Mouse (Mus musculus): ENCODE measurements around the gene Podn. TPM values are rescaled to one million over a fixed set of nuclear protein-coding genes. Genes with fewer than 3 reads are reported as not detected.

The Podn gene
- total RNA-seq, 2 experiments from 2014 or later: 8.7 to 10.4 TPM

GRCm38 (mm10) chr4:108017839-108018238, 78.4 kb downstream of the Podn start:
- no peak overlapping the region for H3K4me3 ChIP-seq
- DNase-seq (ENCODE audit: extremely low spot score in 1 of 2, low spot score in 2 of 2): no peak
- TF ChIP-seq CTCF (IDR thresholded peaks at IDR 0.05): no peak
- intact Hi-C loops (cut with DNase I): loop anchor here (5.0 kb wide), 1 partner anchor 81 kb away; no protein-coding TSS in a partner anchor
- no peak overlapping the region for H3K27ac ChIP-seq

GRCm38 (mm10) chr4:108016321-108016720, 79.9 kb downstream of the Podn start:
- DNase-seq (ENCODE audit: extremely low spot score in 1 of 2, low spot score in 2 of 2): no peak
- H3K4me3 ChIP-seq: no peak overlapping the region
- intact Hi-C loops (cut with DNase I): loop anchor here (5.0 kb wide), 1 partner anchor 79 kb away; no protein-coding TSS in a partner anchor
- TF ChIP-seq CTCF (IDR thresholded peaks at IDR 0.05): no peak
- H3K27ac ChIP-seq: no peak overlapping the region

- TF ChIP-seq CTCF (IDR thresholded peaks at IDR 0.05): peak; percentile 18
- Histone ChIP-seq H3K4me3 (no peak overlapping the region), H3K27ac (no peak overlapping the region)
- no peak for DNase-seq (ENCODE audit: extremely low spot score in 1 of 2, low spot score in 2 of 2)
- intact Hi-C loops (cut with DNase I): loop anchor here (5.0 kb wide), 1 partner anchor 78 kb away; no protein-coding TSS in a partner anchor
These were observed 81.0 kb downstream of the Podn start for GRCm38 (mm10) chr4:108015067-108015765.

- intact Hi-C loops (cut with DNase I): no loop called here
- no peak for DNase-seq (ENCODE audit: extremely low spot score in 1 of 2, low spot score in 2 of 2)
- Histone ChIP-seq H3K27ac (no peak overlapping the region), H3K4me3 (no peak overlapping the region)
- TF ChIP-seq CTCF (IDR thresholded peaks at IDR 0.05): no peak
These were observed 81.8 kb downstream of the Podn start for GRCm38 (mm10) chr4:108014466-108014865.

- DNase-seq (ENCODE audit: extremely low spot score in 1 of 2, low spot score in 2 of 2): no peak
- intact Hi-C loops (cut with DNase I): no loop called here
- no peak overlapping the region for H3K27ac ChIP-seq
- H3K4me3 ChIP-seq: no peak overlapping the region
- TF ChIP-seq CTCF (IDR thresholded peaks at IDR 0.05): no peak
These were observed 87.7 kb downstream of the Podn start for GRCm38 (mm10) chr4:108008541-108008940.

- TF ChIP-seq CTCF (IDR thresholded peaks at IDR 0.05): no peak
- intact Hi-C loops (cut with DNase I): no loop called here
- Histone ChIP-seq H3K27ac (no peak overlapping the region), H3K4me3 (no peak overlapping the region)
- no peak for DNase-seq (ENCODE audit: extremely low spot score in 1 of 2, low spot score in 2 of 2)
These were observed 88.6 kb downstream of the Podn start for GRCm38 (mm10) chr4:108007532-108008103.

GRCm38 (mm10) chr4:108005328-108005727, 90.9 kb downstream of the Podn start:
- no peak overlapping the region for H3K4me3 ChIP-seq
- no peak overlapping the region for H3K27ac ChIP-seq
- intact Hi-C loops (cut with DNase I): no loop called here
- no peak for TF ChIP-seq CTCF (IDR thresholded peaks at IDR 0.05)
- DNase-seq (ENCODE audit: extremely low spot score in 1 of 2, low spot score in 2 of 2): no peak

- no peak for TF ChIP-seq CTCF (IDR thresholded peaks at IDR 0.05)
- no peak overlapping the region for H3K4me3 ChIP-seq
- intact Hi-C loops (cut with DNase I): no loop called here
- H3K27ac ChIP-seq: no peak overlapping the region
- DNase-seq (ENCODE audit: extremely low spot score in 1 of 2, low spot score in 2 of 2): no peak
These were observed 96.9 kb downstream of the Podn start for GRCm38 (mm10) chr4:107999380-107999779.

GRCm38 (mm10) chr4:107998641-107999332, 97.5 kb downstream of the Podn start:
- intact Hi-C loops (cut with DNase I): no loop called here
- TF ChIP-seq CTCF (IDR thresholded peaks at IDR 0.05): no peak
- H3K4me3 ChIP-seq: no peak overlapping the region
- DNase-seq (ENCODE audit: extremely low spot score in 1 of 2, low spot score in 2 of 2): no peak
- H3K27ac ChIP-seq: no peak overlapping the region

GRCm38 (mm10) chr4:107996418-107996986, 99.7 kb downstream of the Podn start:
- no peak for DNase-seq (ENCODE audit: extremely low spot score in 1 of 2, low spot score in 2 of 2)
- Histone ChIP-seq H3K4me3 (no peak overlapping the region), H3K27ac (no peak overlapping the region)
- intact Hi-C loops (cut with DNase I): no loop called here
- no peak for TF ChIP-seq CTCF (IDR thresholded peaks at IDR 0.05)

- DNase-seq (ENCODE audit: extremely low spot score in 1 of 2, low spot score in 2 of 2): no peak
- Histone ChIP-seq H3K27ac (no peak overlapping the region), H3K4me3 (no peak overlapping the region)
- TF ChIP-seq CTCF (IDR thresholded peaks at IDR 0.05): no peak
- intact Hi-C loops (cut with DNase I): no loop called here
These were observed 100.5 kb downstream of the Podn start for GRCm38 (mm10) chr4:107995727-107996126.

GRCm38 (mm10) chr4:107995011-107995410, 101.2 kb downstream of the Podn start:
- DNase-seq (ENCODE audit: extremely low spot score in 1 of 2, low spot score in 2 of 2): no peak
- no peak overlapping the region for H3K4me3 ChIP-seq
- TF ChIP-seq CTCF (IDR thresholded peaks at IDR 0.05): no peak
- no peak overlapping the region for H3K27ac ChIP-seq
- intact Hi-C loops (cut with DNase I): no loop called here
